Mouse (Mus musculus): ENCODE results near the gene Pcbd2. TPM values are rescaled to one million over a fixed set of nuclear protein-coding genes. Genes with fewer than 3 reads are reported as not detected.
"Not testable (repeated sequence)": the region's sequence is repeated elsewhere in the genome, so short reads cannot be mapped to it uniquely, and the experiment has no call there.

Gene Pcbd2
- polyA plus RNA-seq (2016; fragmentation: Nextera tagmentation; extraction: Ambion mirVana), result 33.8 and 34.8 TPM in 2 replicates

DNA sequence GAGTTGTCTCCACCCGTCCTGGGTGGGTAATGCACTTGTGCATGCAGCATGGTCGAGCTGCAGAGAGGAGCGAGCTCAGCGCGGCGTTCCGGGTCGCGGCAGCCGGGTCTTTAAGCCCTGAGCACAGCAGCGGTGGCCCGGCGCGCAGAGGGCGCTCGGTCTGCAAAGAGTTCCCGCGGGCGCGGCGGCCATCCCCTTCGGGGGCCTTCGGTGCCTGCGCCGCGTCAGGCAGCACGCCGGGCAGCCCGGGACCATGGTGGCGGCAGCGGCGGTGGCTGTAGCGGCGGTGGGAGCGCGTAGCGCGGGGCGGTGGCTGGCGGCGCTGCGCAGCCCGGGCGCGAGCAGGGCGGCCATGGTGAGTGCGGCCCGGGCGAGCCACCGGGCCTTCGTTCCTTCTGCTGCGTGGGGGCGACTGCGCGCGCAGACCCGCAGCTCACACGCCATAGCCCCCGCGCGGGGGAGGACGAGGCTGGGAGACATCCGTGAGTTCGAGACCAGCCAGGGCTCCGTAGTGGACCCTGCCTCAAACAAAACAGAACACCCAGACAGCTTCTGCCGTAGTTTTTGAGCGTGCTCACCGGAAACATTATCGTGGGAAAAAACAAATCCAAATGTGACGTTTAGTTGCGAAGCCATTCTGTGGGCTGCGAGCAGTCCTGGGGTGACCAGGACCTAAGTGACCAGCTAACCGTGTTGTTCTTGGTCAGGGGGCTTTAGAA is at the start of gene Pcbd2:
Pcbd2 (plus strand) TSS at position 249 of the 719 bp plus-strand sequence.
- peaks cover 5% of the 10 kb centered on the region; the same call in 1 of the 2 replicates for H3K4me1 ChIP-seq
- H3K27ac ChIP-seq (replicated peaks), result peak within 1 kb of the TSS; percentile 96
- WGBS, result under 1% methylated on average over 73 of the region's 73 CpGs
- no peaks in the 10 kb centered on the region for H3K27me3 ChIP-seq (ENCODE audit: low read depth, poor library complexity, severe bottlenecking)
- DNase-seq (ENCODE audit: low spot score), result peak; percentile 86
- H3K4me3 ChIP-seq, result peak within 1 kb of the TSS; percentile 72
- H3K36me3 ChIP-seq, result peaks cover 38% of the 10 kb centered on the region
- no peaks in the 10 kb centered on the region for H3K9me3 ChIP-seq (replicated peaks)

GRCm38 (mm10) chr13:55682201-55682600 is 45.0 kb upstream of the Pcbd2 start:
- Histone ChIP-seq H3K36me3 (peaks cover 51% of the 10 kb centered on the region), H3K9me3 (replicated peaks) (no peaks in the 10 kb centered on the region), H3K27me3 (ENCODE audit: low read depth, poor library complexity, severe bottlenecking) (no peaks in the 10 kb centered on the region), H3K27ac (replicated peaks) (no peak overlapping the region), H3K4me3 (no peak overlapping the region), H3K4me1 (peaks cover 5% of the 10 kb centered on the region)
- 93% methylated on average over 9 of the region's 9 CpGs for WGBS
- DNase-seq (ENCODE audit: low spot score), result no peak

DNA sequence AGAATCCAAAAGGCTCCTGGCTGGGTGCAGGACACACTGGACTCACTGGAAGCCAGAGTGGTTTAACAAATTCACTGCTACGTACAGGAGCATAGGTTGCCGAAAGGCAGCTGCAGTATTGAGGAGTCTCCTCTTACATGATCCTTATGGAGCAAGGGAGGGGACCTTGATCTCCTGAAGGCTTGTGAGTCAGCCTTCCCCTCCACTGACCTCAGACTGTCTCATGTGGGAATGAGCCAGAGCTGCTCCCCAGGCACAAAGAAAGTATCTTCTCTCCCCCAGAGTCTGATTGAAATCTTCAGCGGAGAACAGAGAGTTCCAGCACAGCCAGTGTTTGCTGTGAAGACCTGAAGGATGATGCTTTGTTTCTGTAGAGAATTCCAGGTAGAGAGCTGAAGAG is 43.6 kb upstream of the Pcbd2 start:
- Histone ChIP-seq H3K4me1 (peaks cover 19% of the 10 kb centered on the region), H3K27ac (replicated peaks) (no peak overlapping the region), H3K4me3 (no peak overlapping the region), H3K9me3 (replicated peaks) (no peaks in the 10 kb centered on the region), H3K27me3 (ENCODE audit: low read depth, poor library complexity, severe bottlenecking) (no peaks in the 10 kb centered on the region), H3K36me3 (peaks cover 37% of the 10 kb centered on the region)
- WGBS, result 96% methylated on average over 3 of the region's 3 CpGs
- DNase-seq (ENCODE audit: low spot score), result no peak

GRCm38 (mm10) chr13:55686107-55686633 is 41.0 kb upstream of the Pcbd2 start:
- DNase-seq (ENCODE audit: low spot score), result no peak
- Histone ChIP-seq H3K27ac (replicated peaks) (0 out of 2 replicates have a peak overlapping the region, but pooled peaks have one; percentile 33), H3K36me3 (peaks cover 13% of the 10 kb centered on the region), H3K27me3 (ENCODE audit: low read depth, poor library complexity, severe bottlenecking) (no peaks in the 10 kb centered on the region), H3K4me1 (peaks cover 20% of the 10 kb centered on the region), H3K9me3 (replicated peaks) (no peaks in the 10 kb centered on the region), H3K4me3 (no peak overlapping the region)
- WGBS, result 81% methylated on average over 9 of the region's 9 CpGs

GRCm38 (mm10) chr13:55687927-55688602 is 39.1 kb upstream of the Pcbd2 start:
- no peaks in the 10 kb centered on the region for H3K27me3 ChIP-seq (ENCODE audit: low read depth, poor library complexity, severe bottlenecking)
- H3K4me3 ChIP-seq, result peak overlapping the region; percentile 11; the same call in 1 of the 2 replicates
- peak; percentile 70 for DNase-seq (ENCODE audit: low spot score)
- H3K36me3 ChIP-seq, result no peaks in the 10 kb centered on the region; the same call in 1 of the 2 replicates
- no peaks in the 10 kb centered on the region for H3K9me3 ChIP-seq (replicated peaks)
- H3K27ac ChIP-seq (replicated peaks), result peak overlapping the region; percentile 76
- 23% methylated on average over 4 of the region's 4 CpGs for WGBS
- peaks cover 28% of the 10 kb centered on the region for H3K4me1 ChIP-seq

GRCm38 (mm10) chr13:55692535-55693242 is 34.5 kb upstream of the Pcbd2 start, which contains the start of gene B230219D22Rik:
B230219D22Rik (plus strand) TSS chr13:55693124.
- peak within 1 kb of the TSS; percentile 98 for H3K4me3 ChIP-seq
- no peaks in the 10 kb centered on the region for H3K9me3 ChIP-seq (replicated peaks)
- H3K36me3 ChIP-seq, result peaks cover 20% of the 10 kb centered on the region
- WGBS, result 2% methylated on average over 51 of the region's 51 CpGs
- peak; percentile 91 for DNase-seq (ENCODE audit: low spot score)
- H3K27ac ChIP-seq (replicated peaks), result peak within 1 kb of the TSS; percentile 100
- no peaks in the 10 kb centered on the region for H3K27me3 ChIP-seq (ENCODE audit: low read depth, poor library complexity, severe bottlenecking)
- peaks cover 36% of the 10 kb centered on the region for H3K4me1 ChIP-seq

DNA sequence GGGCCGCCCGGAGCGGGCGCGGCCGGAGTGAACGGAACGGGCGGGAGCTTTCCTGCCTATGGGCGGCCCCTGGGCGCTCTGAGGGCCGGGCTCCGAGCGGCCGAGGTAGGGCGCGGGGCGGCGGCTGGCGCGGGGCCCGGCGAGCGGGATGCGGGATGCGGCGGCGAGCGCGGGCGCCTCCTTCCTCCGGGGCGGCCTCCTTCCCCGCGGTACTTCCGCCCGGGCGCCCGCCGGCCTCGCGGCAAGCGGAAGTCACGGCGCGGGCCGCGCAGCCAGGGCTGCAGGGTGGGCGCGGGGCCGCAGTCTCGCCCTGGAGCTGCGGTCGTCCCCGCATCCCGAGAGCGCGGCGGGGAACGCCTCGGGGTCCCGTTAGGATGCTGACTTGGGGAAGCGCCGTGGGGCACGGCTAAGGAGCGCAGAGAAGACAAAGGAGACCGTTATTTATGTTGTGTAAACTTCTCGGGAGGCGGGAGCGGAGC is 33.9 kb upstream of the Pcbd2 start:
- H3K4me1 ChIP-seq, result peaks cover 30% of the 10 kb centered on the region
- H3K9me3 ChIP-seq (replicated peaks), result no peaks in the 10 kb centered on the region
- H3K36me3 ChIP-seq, result peaks cover 26% of the 10 kb centered on the region
- peak overlapping the region; percentile 100 for H3K27ac ChIP-seq (replicated peaks)
- under 1% methylated on average over 68 of the region's 70 CpGs for WGBS
- DNase-seq (ENCODE audit: low spot score), result no peak
- H3K27me3 ChIP-seq (ENCODE audit: low read depth, poor library complexity, severe bottlenecking), result no peaks in the 10 kb centered on the region
- peak overlapping the region; percentile 98 for H3K4me3 ChIP-seq

GRCm38 (mm10) chr13:55694110-55694509 is 33.1 kb upstream of the Pcbd2 start:
- DNase-seq (ENCODE audit: low spot score), result no peak
- peaks cover 26% of the 10 kb centered on the region for H3K4me1 ChIP-seq
- peak overlapping the region; percentile 100 for H3K27ac ChIP-seq (replicated peaks)
- H3K9me3 ChIP-seq (replicated peaks), result no peaks in the 10 kb centered on the region
- H3K4me3 ChIP-seq, result peak overlapping the region; percentile 98
- WGBS, result 33% methylated on average over 8 of the region's 8 CpGs
- no peaks in the 10 kb centered on the region for H3K27me3 ChIP-seq (ENCODE audit: low read depth, poor library complexity, severe bottlenecking)
- H3K36me3 ChIP-seq, result peaks cover 35% of the 10 kb centered on the region

- not testable (repeated sequence) for H3K27ac ChIP-seq (replicated peaks); H3K9me3 ChIP-seq (replicated peaks); H3K4me3 ChIP-seq; DNase-seq (ENCODE audit: low spot score); H3K27me3 ChIP-seq (ENCODE audit: low read depth, poor library complexity, severe bottlenecking)
- peaks cover 53% of the 10 kb centered on the region for H3K36me3 ChIP-seq
- peaks cover 26% of the 10 kb centered on the region for H3K4me1 ChIP-seq
- WGBS, result 80% methylated on average over 2 of the region's 3 CpGs
Measured at GRCm38 (mm10) chr13:55695989-55696388, 31.2 kb upstream of the Pcbd2 start.

GRCm38 (mm10) chr13:55704301-55704700 is 22.9 kb upstream of the Pcbd2 start:
- no peak overlapping the region for H3K27ac ChIP-seq (replicated peaks)
- no peaks in the 10 kb centered on the region for H3K9me3 ChIP-seq (replicated peaks)
- H3K4me3 ChIP-seq, result no peak overlapping the region
- H3K27me3 ChIP-seq (ENCODE audit: low read depth, poor library complexity, severe bottlenecking), result no peaks in the 10 kb centered on the region
- WGBS, result 93% methylated on average over 4 of the region's 4 CpGs
- H3K36me3 ChIP-seq, result peaks cover 72% of the 10 kb centered on the region
- DNase-seq (ENCODE audit: low spot score), result no peak
- H3K4me1 ChIP-seq, result no peaks in the 10 kb centered on the region

GRCm38 (mm10) chr13:55712846-55713245 is 14.3 kb upstream of the Pcbd2 start:
- H3K4me1 ChIP-seq, result peaks cover 14% of the 10 kb centered on the region
- no peak overlapping the region for H3K27ac ChIP-seq (replicated peaks)
- no peak for DNase-seq (ENCODE audit: low spot score)
- peaks cover 5% of the 10 kb centered on the region for H3K36me3 ChIP-seq
- WGBS, result 93% methylated on average over 3 of the region's 3 CpGs
- H3K27me3 ChIP-seq (ENCODE audit: low read depth, poor library complexity, severe bottlenecking), result no peaks in the 10 kb centered on the region
- no peak overlapping the region for H3K4me3 ChIP-seq
- no peaks in the 10 kb centered on the region for H3K9me3 ChIP-seq (replicated peaks)

- H3K4me3 ChIP-seq, result peak within 1 kb of the TSS; percentile 74
- H3K27ac ChIP-seq (replicated peaks), result peak within 1 kb of the TSS; percentile 95
- no peaks in the 10 kb centered on the region for H3K9me3 ChIP-seq (replicated peaks)
- peaks cover 23% of the 10 kb centered on the region for H3K36me3 ChIP-seq
- DNase-seq (ENCODE audit: low spot score), result peak; percentile 87
- no peaks in the 10 kb centered on the region for H3K27me3 ChIP-seq (ENCODE audit: low read depth, poor library complexity, severe bottlenecking)
- H3K4me1 ChIP-seq, result peaks cover 14% of the 10 kb centered on the region
- WGBS, result under 1% methylated on average over 63 of the region's 63 CpGs
Measured at GRCm38 (mm10) chr13:55714501-55715166, 12.5 kb upstream of the Pcbd2 start, which contains the start of gene Txndc15. Txndc15 (plus strand) TSS chr13:55714650.
